18 mouse cellular contexts compared by ENCODE assay signal in genomic region chr2:91190501-91190900, GRCm38 (mm10).
"Had no signal": no experiment of that assay in that cellular context is flagged by ENCODE, and none has a peak within 500 bp of the region (broad histone marks: within the 10 kb centered on the region; RNA-seq: fewer than 3 reads in every experiment).

No protein-coding gene starts in this region.

- H3K9me3 ChIP-seq: intestine, embryonic 15.5 days; kidney, embryonic 15.5 days; liver, embryonic 13.5 days had no signal

- H3K27ac ChIP-seq: intestine, embryonic 15.5 days; kidney, embryonic 15.5 days; liver, embryonic 13.5 days had no signal

- H3K4me2 ChIP-seq: intestine, embryonic 15.5 days; kidney, embryonic 15.5 days; liver, embryonic 13.5 days; midbrain, embryonic 11.5 days had no signal

- DNase-seq: kidney, adult 11 months; kidney, adult 8-10 months; kidney, postnatal 10 days; kidney, postnatal 36 days; left cerebral cortex, postnatal 4 days; liver, embryonic 13.5 days; lung, adult 2 months; lung, postnatal 14 days; lung, postnatal 4 days; midbrain, embryonic 14.5 days; right cerebral cortex, postnatal 14 days; right cerebral cortex, postnatal 4 days; thymus, adult 18-20 months; thymus, postnatal 25 days had no signal

- H3K4me3 ChIP-seq: intestine, embryonic 15.5 days; kidney, embryonic 15.5 days; liver, embryonic 13.5 days; myocyte had no signal

- H3K36me3 ChIP-seq: intestine, embryonic 15.5 days; kidney, embryonic 15.5 days; liver, embryonic 13.5 days had no signal

- ATAC-seq: intestine, embryonic 15.5 days had no signal

- H3K27me3 ChIP-seq: intestine, embryonic 15.5 days; kidney, embryonic 15.5 days had no signal

- H3K9ac ChIP-seq: intestine, embryonic 15.5 days; kidney, embryonic 15.5 days; liver, embryonic 13.5 days had no signal
